Mouse (Mus musculus): ENCODE data around the gene Ppp1r10. TPM values are rescaled to one million over a fixed set of nuclear protein-coding genes. Genes with fewer than 3 reads are reported as not detected.
"Not testable (repeated sequence)": the region's sequence is repeated elsewhere in the genome, so short reads cannot be mapped to it uniquely, and the experiment has no call there.

Ppp1r10 gene
- polyA plus RNA-seq, 1 experiment from 2014 or later = 38.2 TPM

- Histone ChIP-seq H3K4me3 (ENCODE audit: low read depth, low read length) (no peak overlapping the region), H3K4me2 (ENCODE audit: low read depth, low read length) (no peak overlapping the region), H3K36me3 (replicated peaks; ENCODE audit: control insufficient read depth, insufficient read depth, low read depth, low read length) (peaks cover 26% of the 10 kb centered on the region), H3K27ac (replicated peaks; ENCODE audit: low read depth, low read length) (no peak overlapping the region), H3K27me3 (ENCODE audit: control insufficient read depth, insufficient read depth, low read length) (no peaks in the 10 kb centered on the region), H3K9ac (replicated peaks; ENCODE audit: low read length) (no peak overlapping the region), H3K9me3 (replicated peaks; ENCODE audit: control insufficient read depth, low read length) (no peaks in the 10 kb centered on the region), H3K4me1 (ENCODE audit: control insufficient read depth, insufficient read depth, low read length) (no peaks in the 10 kb centered on the region)
- DNase-seq (ENCODE audit: low spot score) (no peak), ATAC-seq (replicated peaks; ENCODE audit: insufficient number of reproducible peaks, low FRiP score, low TSS enrichment, low read depth) (no peak)
- 91% methylated on average over 2 of the region's 2 CpGs for WGBS
These were observed 13.3 kb downstream of the Ppp1r10 start for GRCm38 (mm10) chr17:35929534-35929933.

- DNase-seq (ENCODE audit: low spot score) (no peak), ATAC-seq (replicated peaks; ENCODE audit: insufficient number of reproducible peaks, low FRiP score, low TSS enrichment, low read depth) (no peak)
- Histone ChIP-seq H3K4me2 (ENCODE audit: low read depth, low read length) (no peak overlapping the region), H3K27me3 (ENCODE audit: control insufficient read depth, insufficient read depth, low read length) (no peaks in the 10 kb centered on the region), H3K27ac (replicated peaks; ENCODE audit: low read depth, low read length) (no peak overlapping the region), H3K36me3 (replicated peaks; ENCODE audit: control insufficient read depth, insufficient read depth, low read depth, low read length) (peaks cover 23% of the 10 kb centered on the region), H3K4me3 (ENCODE audit: low read depth, low read length) (no peak overlapping the region), H3K4me1 (ENCODE audit: control insufficient read depth, insufficient read depth, low read length) (no peaks in the 10 kb centered on the region), H3K9me3 (replicated peaks; ENCODE audit: control insufficient read depth, low read length) (no peaks in the 10 kb centered on the region), H3K9ac (replicated peaks; ENCODE audit: low read length) (no peak overlapping the region)
- WGBS = 96% methylated on average over 12 of the region's 12 CpGs
These were observed 14.4 kb downstream of the Ppp1r10 start for GRCm38 (mm10) chr17:35930627-35931026.

- H3K9me3 ChIP-seq (replicated peaks; ENCODE audit: control insufficient read depth, low read length) = no peaks in the 10 kb centered on the region
- ATAC-seq (replicated peaks; ENCODE audit: insufficient number of reproducible peaks, low FRiP score, low TSS enrichment, low read depth) = no peak
- H3K27ac ChIP-seq (replicated peaks; ENCODE audit: low read depth, low read length) = no peak overlapping the region
- no peak overlapping the region for H3K9ac ChIP-seq (replicated peaks; ENCODE audit: low read length)
- WGBS = 82% methylated on average over 4 of the region's 4 CpGs
- no peak for DNase-seq (ENCODE audit: low spot score)
- no peak overlapping the region for H3K4me3 ChIP-seq (ENCODE audit: low read depth, low read length)
- H3K36me3 ChIP-seq (replicated peaks; ENCODE audit: control insufficient read depth, insufficient read depth, low read depth, low read length) = peaks cover 19% of the 10 kb centered on the region
- no peaks in the 10 kb centered on the region for H3K27me3 ChIP-seq (ENCODE audit: control insufficient read depth, insufficient read depth, low read length)
- no peaks in the 10 kb centered on the region for H3K4me1 ChIP-seq (ENCODE audit: control insufficient read depth, insufficient read depth, low read length)
- H3K4me2 ChIP-seq (ENCODE audit: low read depth, low read length) = no peak overlapping the region
These were observed 16.4 kb downstream of the Ppp1r10 start for GRCm38 (mm10) chr17:35932608-35933007.

- not testable (repeated sequence) for H3K4me3 ChIP-seq (ENCODE audit: low read depth, low read length); DNase-seq (ENCODE audit: low spot score); H3K27ac ChIP-seq (replicated peaks; ENCODE audit: low read depth, low read length)
These were observed 19.5 kb downstream of the Ppp1r10 start for GRCm38 (mm10) chr17:35935763-35936162.

GRCm38 (mm10) chr17:35937700-35938348, 21.6 kb downstream of the Ppp1r10 start:
- H3K27me3 ChIP-seq (ENCODE audit: control insufficient read depth, insufficient read depth, low read length) = no peaks in the 10 kb centered on the region
- H3K4me2 ChIP-seq (ENCODE audit: low read depth, low read length) = no peak overlapping the region
- peak; percentile 75 for DNase-seq (ENCODE audit: low spot score)
- H3K4me1 ChIP-seq (ENCODE audit: control insufficient read depth, insufficient read depth, low read length) = no peaks in the 10 kb centered on the region
- H3K9ac ChIP-seq (replicated peaks; ENCODE audit: low read length) = no peak overlapping the region
- ATAC-seq (replicated peaks; ENCODE audit: insufficient number of reproducible peaks, low FRiP score, low TSS enrichment, low read depth) = peak; percentile 75; the same call in 1 of the 2 replicates
- H3K9me3 ChIP-seq (replicated peaks; ENCODE audit: control insufficient read depth, low read length) = no peaks in the 10 kb centered on the region
- no peak overlapping the region for H3K27ac ChIP-seq (replicated peaks; ENCODE audit: low read depth, low read length)
- no peak overlapping the region for H3K4me3 ChIP-seq (ENCODE audit: low read depth, low read length)
- 46% methylated on average over 2 of the region's 2 CpGs for WGBS
- no peaks in the 10 kb centered on the region for H3K36me3 ChIP-seq (replicated peaks; ENCODE audit: control insufficient read depth, insufficient read depth, low read depth, low read length)

More at GRCm38 (mm10) chr17:35935763-35936162, 19.5 kb downstream of the Ppp1r10 start:
- 91% methylated on average over 14 of the region's 14 CpGs for WGBS
- not testable (repeated sequence) for H3K27me3 ChIP-seq (ENCODE audit: control insufficient read depth, insufficient read depth, low read length); H3K36me3 ChIP-seq (replicated peaks; ENCODE audit: control insufficient read depth, insufficient read depth, low read depth, low read length); H3K9ac ChIP-seq (replicated peaks; ENCODE audit: low read length); H3K4me2 ChIP-seq (ENCODE audit: low read depth, low read length); ATAC-seq (replicated peaks; ENCODE audit: insufficient number of reproducible peaks, low FRiP score, low TSS enrichment, low read depth); H3K9me3 ChIP-seq (replicated peaks; ENCODE audit: control insufficient read depth, low read length); H3K4me1 ChIP-seq (ENCODE audit: control insufficient read depth, insufficient read depth, low read length)

- no peak overlapping the region for H3K4me3 ChIP-seq (ENCODE audit: low read depth, low read length)
- H3K4me2 ChIP-seq (ENCODE audit: low read depth, low read length) = no peak overlapping the region
- 47% methylated on average over 2 of the region's 2 CpGs for WGBS
- H3K27ac ChIP-seq (replicated peaks; ENCODE audit: low read depth, low read length) = no peak overlapping the region
- no peaks in the 10 kb centered on the region for H3K36me3 ChIP-seq (replicated peaks; ENCODE audit: control insufficient read depth, insufficient read depth, low read depth, low read length)
- no peaks in the 10 kb centered on the region for H3K9me3 ChIP-seq (replicated peaks; ENCODE audit: control insufficient read depth, low read length)
- ATAC-seq (replicated peaks; ENCODE audit: insufficient number of reproducible peaks, low FRiP score, low TSS enrichment, low read depth) (no peak), DNase-seq (ENCODE audit: low spot score) (no peak)
- H3K27me3 ChIP-seq (ENCODE audit: control insufficient read depth, insufficient read depth, low read length) = no peaks in the 10 kb centered on the region
- H3K9ac ChIP-seq (replicated peaks; ENCODE audit: low read length) = no peak overlapping the region
- H3K4me1 ChIP-seq (ENCODE audit: control insufficient read depth, insufficient read depth, low read length) = no peaks in the 10 kb centered on the region
These were observed 22.9 kb downstream of the Ppp1r10 start for GRCm38 (mm10) chr17:35939108-35939507.

- ATAC-seq (replicated peaks; ENCODE audit: insufficient number of reproducible peaks, low FRiP score, low TSS enrichment, low read depth) (no peak), DNase-seq (ENCODE audit: low spot score) (no peak)
- Histone ChIP-seq H3K4me1 (ENCODE audit: control insufficient read depth, insufficient read depth, low read length) (no peaks in the 10 kb centered on the region), H3K27ac (replicated peaks; ENCODE audit: low read depth, low read length) (no peak overlapping the region), H3K4me2 (ENCODE audit: low read depth, low read length) (no peak overlapping the region), H3K9me3 (replicated peaks; ENCODE audit: control insufficient read depth, low read length) (no peaks in the 10 kb centered on the region), H3K9ac (replicated peaks; ENCODE audit: low read length) (no peak overlapping the region), H3K27me3 (ENCODE audit: control insufficient read depth, insufficient read depth, low read length) (no peaks in the 10 kb centered on the region), H3K4me3 (ENCODE audit: low read depth, low read length) (no peak overlapping the region), H3K36me3 (replicated peaks; ENCODE audit: control insufficient read depth, insufficient read depth, low read depth, low read length) (no peaks in the 10 kb centered on the region)
- 71% methylated on average over 1 of the region's 1 CpGs for WGBS
These were observed 23.7 kb downstream of the Ppp1r10 start for GRCm38 (mm10) chr17:35939941-35940340.

GRCm38 (mm10) chr17:35950946-35951345, 34.7 kb downstream of the Ppp1r10 start:
- H3K4me2 ChIP-seq (ENCODE audit: low read depth, low read length); ATAC-seq (replicated peaks; ENCODE audit: insufficient number of reproducible peaks, low FRiP score, low TSS enrichment, low read depth); H3K4me1 ChIP-seq (ENCODE audit: control insufficient read depth, insufficient read depth, low read length); H3K27me3 ChIP-seq (ENCODE audit: control insufficient read depth, insufficient read depth, low read length); H3K9me3 ChIP-seq (replicated peaks; ENCODE audit: control insufficient read depth, low read length); H3K27ac ChIP-seq (replicated peaks; ENCODE audit: low read depth, low read length); DNase-seq (ENCODE audit: low spot score); H3K36me3 ChIP-seq (replicated peaks; ENCODE audit: control insufficient read depth, insufficient read depth, low read depth, low read length); H3K9ac ChIP-seq (replicated peaks; ENCODE audit: low read length); H3K4me3 ChIP-seq (ENCODE audit: low read depth, low read length): not testable (repeated sequence)
